Mouse (Mus musculus): ENCODE data around the gene Slc28a3. TPM values are rescaled to one million over a fixed set of nuclear protein-coding genes. Genes with fewer than 3 reads are reported as not detected.
A peak's percentile ranks its signal among the peaks of the same experiment; 100 is the strongest.

Gene Slc28a3
- polyA plus RNA-seq, 1 experiment, result not detected

DNA sequence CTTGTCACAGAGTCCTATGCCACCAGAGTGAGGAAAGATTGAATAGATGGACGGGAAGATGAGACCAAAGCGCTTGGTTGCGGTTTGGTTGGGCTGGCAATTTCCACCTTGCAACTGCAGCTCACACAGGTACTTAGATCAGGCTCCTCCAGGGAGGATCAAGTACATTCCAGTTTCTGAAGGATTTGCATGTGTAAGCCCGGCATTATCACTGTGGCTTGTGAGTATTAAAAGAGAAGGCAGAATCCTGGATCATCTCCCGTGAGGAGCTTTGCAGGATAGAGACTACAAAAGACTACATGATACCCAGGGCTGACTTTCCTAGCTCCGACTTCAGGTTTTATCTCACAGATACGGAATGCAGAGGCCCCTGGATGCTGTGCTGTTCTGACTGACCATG is 71.7 kb downstream of the Slc28a3 start:
- no peak for TF ChIP-seq GATA1 (IDR thresholded peaks at IDR 0.05; ENCODE audit: low read length)

DNA sequence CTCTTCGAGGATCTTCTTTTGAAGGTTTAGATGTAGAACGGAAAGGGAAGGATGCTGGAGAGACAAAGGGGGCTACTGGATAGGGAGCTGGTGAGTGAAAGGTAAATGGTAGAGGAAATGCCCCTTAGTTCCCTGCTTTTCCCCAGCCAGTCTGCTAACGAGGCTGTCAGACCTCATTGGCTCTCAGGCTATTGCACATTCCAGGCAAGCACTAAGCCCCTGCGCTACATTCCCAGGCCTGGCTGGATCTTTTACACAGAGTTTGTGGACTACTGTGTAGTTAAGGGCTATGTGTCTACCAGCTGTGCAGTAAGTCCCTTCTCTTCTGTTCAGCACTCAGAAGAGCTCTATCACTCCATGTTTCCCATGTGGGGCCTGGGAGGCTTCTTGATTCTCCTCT is 72.3 kb downstream of the Slc28a3 start:
- no peak for TF ChIP-seq GATA1 (IDR thresholded peaks at IDR 0.05; ENCODE audit: low read length)

DNA sequence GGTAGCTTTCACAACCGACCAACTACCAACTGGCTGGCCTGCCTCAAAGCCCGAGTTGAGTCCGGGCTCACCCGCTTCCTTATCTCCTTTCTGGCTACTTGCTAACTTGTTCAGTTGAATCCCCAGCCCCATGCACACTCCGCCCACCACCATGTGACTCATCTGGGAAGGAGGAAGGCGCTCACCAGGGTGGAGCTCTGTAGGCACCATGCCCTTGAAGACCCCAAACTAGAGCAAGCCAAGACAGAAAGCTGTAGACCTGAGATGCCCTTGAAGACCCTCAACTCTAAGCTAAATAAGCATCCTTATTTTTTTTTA is 72.8 kb downstream of the Slc28a3 start:
- no peak for TF ChIP-seq GATA1 (IDR thresholded peaks at IDR 0.05; ENCODE audit: low read length)

DNA sequence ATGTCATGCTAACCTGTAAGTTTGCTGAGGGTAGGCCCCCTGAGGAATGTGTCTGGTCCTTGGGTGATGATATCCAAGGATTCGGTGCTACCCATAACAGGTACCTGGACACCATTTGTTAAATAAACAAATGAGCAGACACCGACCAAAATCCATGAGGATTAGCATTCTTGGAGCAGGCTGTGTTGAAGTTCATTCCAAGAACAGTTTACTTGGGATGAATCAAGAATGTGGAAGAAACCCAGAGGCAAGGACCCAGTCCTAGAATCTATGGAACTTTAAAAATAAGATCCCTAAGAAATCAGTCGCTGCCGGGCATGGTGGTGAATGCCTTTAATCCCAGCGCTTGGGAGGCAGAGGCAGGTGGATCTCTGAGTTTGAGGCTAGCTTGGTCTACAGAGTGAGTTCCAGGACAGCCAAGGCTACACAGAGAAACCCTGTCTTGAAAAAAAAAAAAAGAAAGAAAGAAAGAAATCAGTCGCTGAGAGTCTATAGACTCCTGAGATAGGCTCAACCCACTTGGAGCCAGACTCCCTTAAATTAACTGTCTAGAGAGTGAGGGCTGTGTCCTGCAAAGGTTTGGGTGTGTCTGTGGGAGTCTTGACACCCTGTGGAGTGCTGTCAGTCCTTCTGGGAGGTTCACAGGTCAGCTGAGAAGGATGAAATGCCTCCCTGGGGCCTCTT is 73.3 kb downstream of the Slc28a3 start:
- TF ChIP-seq GATA1 (IDR thresholded peaks at IDR 0.05; ENCODE audit: low read length), result no peak

DNA sequence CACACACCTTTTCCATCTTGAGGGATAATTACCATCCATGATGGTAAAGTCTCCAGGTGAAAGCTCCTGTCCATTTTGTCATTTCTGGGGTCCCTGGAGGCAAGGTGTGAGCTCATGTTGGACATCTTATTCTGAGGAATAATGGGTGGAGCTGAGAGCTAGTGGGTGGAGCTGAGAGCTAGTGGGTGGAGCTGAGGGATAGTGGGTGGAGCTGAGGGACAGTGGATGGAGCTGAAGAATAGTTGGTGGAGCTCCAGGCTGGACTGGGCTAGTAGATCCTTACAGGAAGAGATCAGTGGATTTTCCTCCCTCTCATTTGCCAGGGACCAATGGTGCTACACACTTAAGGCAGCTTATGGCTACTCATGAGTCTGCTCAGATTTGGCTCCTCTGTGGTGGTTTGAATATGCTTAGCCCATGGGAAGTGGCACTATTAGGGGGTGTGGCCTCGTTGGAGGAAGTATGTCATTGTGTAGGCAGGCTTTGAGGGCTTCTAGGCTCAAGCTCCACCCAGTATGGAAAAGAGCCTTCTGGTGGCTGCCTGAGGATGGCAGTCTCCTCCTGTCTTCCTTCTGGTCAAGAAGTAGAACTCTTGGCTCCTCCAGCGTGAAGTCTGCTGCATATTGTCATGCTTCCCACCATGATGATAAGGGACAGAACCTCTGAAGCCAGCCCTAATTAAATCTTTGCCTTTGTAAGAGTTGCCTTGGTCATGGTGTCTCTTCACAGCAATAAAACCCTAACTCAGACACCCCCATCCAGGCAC is 74.0 kb downstream of the Slc28a3 start:
- no peak for TF ChIP-seq GATA1 (IDR thresholded peaks at IDR 0.05; ENCODE audit: low read length)

DNA sequence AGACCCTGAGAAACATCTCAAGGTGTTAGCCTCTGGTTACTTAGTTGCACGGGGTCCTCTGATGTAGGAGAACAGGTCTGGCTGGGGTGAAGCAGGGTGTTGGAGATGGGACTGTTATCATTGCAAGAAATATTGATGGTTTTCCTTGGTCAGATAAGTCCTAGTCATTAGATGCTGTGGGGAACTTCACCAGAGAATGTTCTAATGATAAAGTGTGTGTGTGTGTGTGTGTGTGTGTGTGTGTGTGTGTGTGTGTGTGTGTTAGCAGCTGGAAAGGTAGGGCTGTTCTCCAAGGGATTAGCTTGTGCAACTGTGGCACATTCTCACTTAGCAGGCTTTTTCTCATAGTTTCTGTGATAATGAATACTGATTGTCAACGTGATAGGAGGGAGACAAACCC is 75.4 kb downstream of the Slc28a3 start:
- TF ChIP-seq GATA1 (IDR thresholded peaks at IDR 0.05; ENCODE audit: low read length), result no peak

DNA sequence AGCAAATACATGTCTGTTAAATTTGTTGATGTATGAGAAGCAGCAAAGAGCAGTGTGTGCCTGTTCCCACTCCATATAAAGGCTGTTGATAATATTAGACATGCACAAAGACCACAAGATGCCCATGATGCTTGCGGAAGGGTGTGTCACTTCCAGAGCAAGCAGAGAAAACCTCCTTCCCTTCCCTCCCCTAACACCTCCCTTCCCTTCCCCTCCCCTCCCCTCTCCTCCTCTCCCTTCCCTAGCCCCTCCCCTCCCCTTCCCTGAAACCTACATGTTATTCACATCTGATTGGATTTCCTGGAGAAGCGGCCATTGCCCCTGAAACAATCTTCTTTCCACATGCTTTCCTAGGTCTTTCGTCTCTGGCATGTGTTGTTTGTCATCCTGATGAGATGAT is 75.8 kb downstream of the Slc28a3 start:
- TF ChIP-seq GATA1 (IDR thresholded peaks at IDR 0.05; ENCODE audit: low read length), result no peak

DNA sequence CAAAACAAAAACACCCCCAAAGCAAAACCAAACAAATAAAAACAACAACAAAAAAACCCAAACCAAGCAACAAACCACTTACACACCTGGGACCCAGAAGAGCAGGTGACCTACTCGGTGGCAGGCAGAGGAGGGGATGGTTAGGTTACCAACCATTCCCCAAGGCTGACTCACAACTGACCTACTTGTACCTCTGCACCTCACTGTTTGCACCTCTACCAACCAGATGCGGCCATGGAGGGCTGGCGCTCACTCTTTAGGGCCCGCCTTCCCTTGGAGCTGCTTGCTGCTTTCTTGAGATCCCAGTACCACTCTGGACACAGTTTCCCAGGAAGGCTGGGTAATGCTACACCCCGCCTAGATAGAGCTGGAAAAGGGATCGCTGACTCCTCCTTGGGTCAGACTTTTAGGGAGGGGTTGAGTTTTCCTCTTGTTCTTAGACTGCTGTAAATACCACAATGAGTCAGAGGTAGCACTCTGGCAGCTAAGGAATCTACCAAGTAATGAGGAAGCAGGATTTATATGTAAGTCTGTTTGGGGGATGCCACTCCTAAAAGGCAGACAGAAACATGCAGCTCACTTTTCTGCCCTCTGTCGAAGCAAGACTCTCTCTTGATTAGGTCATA is 76.3 kb downstream of the Slc28a3 start:
- TF ChIP-seq GATA1 (IDR thresholded peaks at IDR 0.05; ENCODE audit: low read length), result no peak

DNA sequence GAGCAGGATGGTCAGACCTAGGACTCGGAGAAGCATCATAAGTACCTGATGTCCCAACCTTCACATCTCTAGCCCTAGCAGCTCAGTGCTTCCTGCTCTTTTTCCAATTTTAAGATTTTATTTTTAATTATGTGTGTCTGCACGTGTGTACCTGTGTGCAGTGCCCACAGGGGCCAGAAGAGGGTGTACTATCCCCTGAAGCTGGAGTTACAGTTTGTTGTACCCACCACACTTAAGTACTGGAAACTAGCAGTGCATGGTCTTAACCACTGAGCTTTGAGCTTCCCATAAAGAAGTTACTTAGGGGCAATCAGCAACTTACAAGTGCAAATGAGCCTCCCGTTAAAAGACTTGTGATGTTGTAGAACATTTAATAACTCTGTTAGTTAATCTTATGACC is 86.1 kb downstream of the Slc28a3 start:
- no peak for TF ChIP-seq GATA1 (IDR thresholded peaks at IDR 0.05; ENCODE audit: low read length)

DNA sequence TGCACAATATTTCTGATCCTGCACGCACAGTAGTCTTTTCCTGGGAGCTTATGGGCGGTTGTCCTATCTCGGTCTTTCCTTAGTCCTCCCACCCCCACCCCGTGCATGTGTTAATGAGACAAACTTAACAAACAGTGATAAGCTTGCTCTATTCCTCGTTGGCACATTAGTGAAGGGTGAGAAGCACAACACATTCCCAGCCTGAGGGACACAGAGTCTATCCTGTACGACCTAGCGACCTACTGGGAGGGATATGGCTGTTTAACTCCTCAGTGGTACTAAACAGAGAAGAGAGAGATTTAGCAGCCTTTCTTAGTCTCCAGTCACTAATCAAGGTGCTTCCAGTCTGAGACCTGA is 86.9 kb downstream of the Slc28a3 start:
- no peak for TF ChIP-seq GATA1 (IDR thresholded peaks at IDR 0.05; ENCODE audit: low read length)

DNA sequence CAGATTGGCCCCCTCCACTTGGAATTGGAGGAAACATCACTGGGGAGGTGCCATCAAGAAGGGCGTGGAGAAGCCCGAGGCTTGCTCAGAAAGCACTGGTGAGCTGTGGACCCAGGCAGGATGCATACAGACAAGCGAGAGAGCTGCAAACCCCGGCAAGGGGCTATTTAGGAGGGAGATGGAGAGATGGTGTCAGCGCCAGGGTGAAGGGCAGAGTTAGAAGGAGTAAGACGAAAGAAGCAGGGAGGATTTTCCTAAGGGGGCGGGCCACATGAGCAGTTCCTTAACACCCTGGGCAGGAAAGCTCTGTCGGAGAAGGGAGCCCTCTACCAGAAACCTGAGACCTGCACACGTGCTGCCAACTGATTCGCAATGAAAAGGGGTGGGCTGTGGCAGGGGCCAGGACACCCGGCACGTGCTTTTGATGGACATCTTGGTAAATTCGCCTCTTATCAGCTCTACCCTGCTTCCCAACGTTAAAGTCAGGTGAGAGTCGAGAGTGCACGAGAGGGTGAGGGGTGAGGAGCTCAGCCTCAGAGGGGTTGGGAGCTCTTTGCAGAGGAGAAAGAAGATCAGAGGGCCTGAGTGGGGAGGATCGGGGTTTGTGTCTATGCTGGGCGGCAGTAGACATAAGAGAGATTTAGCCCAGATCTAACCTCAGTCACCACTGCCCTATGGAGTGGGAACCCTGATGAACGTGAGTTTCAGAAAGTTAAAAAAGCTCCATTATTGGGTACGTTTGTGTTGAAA is 87.5 kb downstream of the Slc28a3 start:
- TF ChIP-seq GATA1 (IDR thresholded peaks at IDR 0.05; ENCODE audit: low read length), result no peak

DNA sequence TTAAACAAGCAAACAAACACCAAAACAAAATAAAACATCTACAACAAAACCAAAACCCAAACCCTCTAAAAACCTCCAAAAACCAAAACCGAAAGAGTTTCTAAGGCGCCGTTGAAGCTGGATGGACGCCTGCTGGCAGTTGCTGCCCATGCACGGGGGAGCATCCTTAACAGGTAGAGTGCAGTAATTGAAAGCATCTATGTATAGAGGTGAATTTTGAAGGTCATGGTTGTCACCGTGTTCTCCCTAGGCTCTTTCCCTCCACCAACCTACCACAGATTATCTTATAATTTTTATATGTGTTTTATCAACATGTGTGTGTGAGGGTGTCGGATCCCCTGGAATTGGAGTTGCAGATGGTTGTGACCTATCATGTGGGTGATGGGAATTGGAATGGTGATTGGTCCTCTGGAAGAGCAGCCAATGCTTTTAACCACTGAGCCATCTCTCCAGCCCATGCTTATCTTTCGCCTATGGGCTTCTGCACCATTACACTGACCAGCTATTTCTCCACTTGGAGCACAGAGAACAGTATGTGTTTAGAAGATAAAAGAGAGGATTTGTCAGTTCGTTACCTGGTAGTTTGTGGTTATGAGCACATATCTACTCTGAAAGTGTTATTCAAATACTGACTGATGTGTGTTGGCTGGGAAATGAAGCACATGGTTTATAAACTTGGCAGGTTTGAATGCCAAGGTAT is 89.2 kb downstream of the Slc28a3 start:
- TF ChIP-seq GATA1 (IDR thresholded peaks at IDR 0.05; ENCODE audit: low read length), result peak; percentile 65

DNA sequence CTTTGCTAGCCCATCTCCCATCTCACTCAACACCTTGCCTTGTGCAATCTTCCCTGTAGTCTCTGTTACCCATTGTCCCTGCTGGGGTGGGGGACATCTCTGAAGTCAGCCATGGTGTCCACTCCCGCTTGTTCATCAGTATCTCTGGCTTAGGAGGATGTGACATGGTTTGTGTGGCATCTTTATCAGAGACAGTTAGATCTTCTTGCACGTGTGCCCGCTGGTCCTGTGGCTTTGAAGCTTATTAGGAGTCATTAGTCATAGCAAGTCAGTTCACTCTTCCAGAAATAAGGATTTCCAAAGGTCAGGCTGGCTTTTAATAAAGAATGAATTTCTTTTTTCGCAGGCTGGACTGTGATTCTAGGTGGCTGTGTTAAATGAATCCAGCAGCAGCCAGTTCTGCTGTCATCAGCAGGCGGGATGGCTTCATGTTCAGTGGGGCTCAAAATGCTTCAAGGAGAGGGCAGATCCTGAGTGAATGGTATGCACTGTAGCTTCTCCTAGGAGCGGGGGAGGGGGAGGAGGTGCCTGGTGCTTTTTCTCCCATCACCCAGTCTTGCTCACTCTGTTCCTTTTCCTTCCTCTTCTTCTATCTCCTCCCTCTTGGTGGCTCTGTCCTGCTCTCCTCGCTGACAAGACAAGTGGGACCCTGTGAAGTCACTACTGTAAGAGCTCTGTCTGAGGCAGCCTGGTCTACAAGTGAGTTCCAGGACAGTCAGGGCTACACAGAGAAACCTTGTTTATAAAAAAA is 89.9 kb downstream of the Slc28a3 start:
- no peak for TF ChIP-seq GATA1 (IDR thresholded peaks at IDR 0.05; ENCODE audit: low read length)

DNA sequence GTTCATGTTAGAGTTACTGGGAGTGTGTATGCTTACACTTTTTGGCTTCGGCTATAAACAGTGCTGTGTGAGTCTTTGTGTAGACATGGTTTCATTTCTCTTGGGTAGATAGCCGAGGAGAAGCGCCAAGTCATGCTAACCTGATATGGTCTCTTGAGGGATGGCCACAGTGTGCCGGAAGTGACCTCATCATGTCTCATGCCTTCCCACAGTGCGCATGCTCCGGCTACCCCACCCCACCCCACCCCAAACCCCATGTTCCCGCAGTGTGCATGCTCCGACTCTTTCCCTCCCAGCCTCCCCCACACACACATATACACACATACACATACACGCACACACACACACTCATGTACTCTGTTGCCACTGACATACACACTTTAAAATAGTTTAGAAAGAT is 90.6 kb downstream of the Slc28a3 start:
- TF ChIP-seq GATA1 (IDR thresholded peaks at IDR 0.05; ENCODE audit: low read length), result no peak

DNA sequence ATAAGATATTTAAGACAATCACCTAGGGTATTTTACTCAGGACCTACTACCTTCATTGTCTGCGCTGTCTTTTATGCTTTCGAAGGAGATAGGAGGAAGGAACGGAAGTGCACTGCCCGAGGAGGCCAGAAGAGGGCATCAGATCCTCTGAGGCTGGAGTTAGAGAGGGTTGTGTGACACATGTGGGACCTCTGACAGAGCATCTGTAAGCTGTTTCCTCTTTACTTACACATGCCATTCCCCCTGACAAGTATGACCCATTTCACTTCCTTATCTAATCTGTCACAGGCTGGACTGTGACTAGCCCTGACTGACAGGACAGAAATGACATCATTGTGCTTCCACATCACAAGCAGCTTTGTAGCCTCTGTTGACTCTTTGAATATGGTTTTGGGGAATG is 94.4 kb downstream of the Slc28a3 start:
- TF ChIP-seq GATA1 (IDR thresholded peaks at IDR 0.05; ENCODE audit: low read length), result peak; percentile 74
